Mouse (Mus musculus) liver, embryonic 12.5 days (tissue): ENCODE results near the gene Gm20896. TPM values are rescaled to one million over a fixed set of nuclear protein-coding genes. Genes with fewer than 3 reads are reported as not detected.
"Not testable (repeated sequence)": the region's sequence is repeated elsewhere in the genome, so short reads cannot be mapped to it uniquely, and the experiment has no call there.

ENCODE experiments used
- ATAC-seq: fragments of 200-750 bp; cut with Nextera tagmentation; 2 replicates; pipeline ENCODE4 v1.8.0; 2017; ENCODE audit warnings: moderate number of reproducible peaks, mild to moderate bottlenecking, moderate library complexity
- H3K27ac ChIP-seq: fragments of 300-500 bp; sonication (generic); 2 replicates; pipeline ENCODE4 v1.5.1; 2016; ENCODE audit warnings: mild to moderate bottlenecking
- H3K27me3 ChIP-seq: fragments of 300-500 bp; sonication (generic); replicated peaks from 2 replicates; pipeline ENCODE4 v1.6.1; 2016; ENCODE audit warnings: mild to moderate bottlenecking, moderate library complexity
- H3K36me3 ChIP-seq: fragments of 300-500 bp; sonication (generic); 2 replicates; pipeline ENCODE4 v1.6.1; 2016; ENCODE audit warnings: mild to moderate bottlenecking, moderate library complexity
- H3K4me1 ChIP-seq: fragments of 300-500 bp; sonication (generic); 2 replicates; pipeline ENCODE4 v1.6.1; 2016
- H3K4me2 ChIP-seq: fragments of 300-500 bp; sonication (generic); 2 replicates; pipeline ENCODE4 v1.6.1; 2016; ENCODE audit warnings: mild to moderate bottlenecking, moderate library complexity
- H3K4me3 ChIP-seq: fragments of 300-500 bp; sonication (generic); 2 replicates; pipeline ENCODE4 v1.5.1; 2016; ENCODE audit warnings: mild to moderate bottlenecking, moderate library complexity
- H3K9ac ChIP-seq: fragments of 300-500 bp; sonication (generic); 2 replicates; pipeline ENCODE4 v1.6.1; 2016; ENCODE audit warnings: mild to moderate bottlenecking, moderate library complexity
- H3K9me3 ChIP-seq: fragments of 300-500 bp; sonication (generic); replicated peaks from 2 replicates; pipeline ENCODE4 v1.6.1; 2016; ENCODE audit warnings: mild to moderate bottlenecking, moderate library complexity
- WGBS: fragments of 180-500 bp; shearing (Covaris S2); methylation state at CpG from one replicate; pipeline ENCODE4 v1.1.7; 2016; ENCODE audit not compliant: insufficient replicate concordance; 5-methylcytosine and 5-hydroxymethylcytosine counted together
- polyA plus RNA-seq: library from polyadenylated mRNA; unstranded; fragments of >200 nt; fragmentation: Nextera tagmentation; extraction: Ambion mirVana; gene quantifications from 2 replicates; pipeline ENCODE4 v1.2.1, GENCODE M21; 2016

The Gm20896 gene
- not detected in 2 replicates for polyA plus RNA-seq

DNA sequence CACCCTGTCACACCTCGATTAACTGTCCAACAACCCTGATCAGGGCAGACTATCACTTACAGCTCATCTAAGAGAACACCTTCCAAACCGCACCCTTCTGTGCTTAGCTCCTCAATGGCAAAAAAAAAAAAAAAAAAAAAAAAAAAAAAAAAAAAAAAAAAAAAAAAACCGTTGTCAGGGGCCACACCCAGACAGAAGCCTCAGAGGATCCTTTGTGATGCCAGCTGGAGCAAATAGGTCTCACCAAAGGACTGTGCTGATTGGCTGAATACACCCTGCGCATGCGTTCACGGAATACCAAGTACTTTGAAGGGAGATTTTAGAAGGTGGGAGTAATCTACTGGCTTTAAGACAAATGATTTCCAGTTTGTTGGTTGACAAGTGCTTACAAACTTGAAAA is at the start of gene Gm20896:
Gm20896 (minus strand) TSS at position 101 of the 400 bp plus-strand sequence.
- 77% methylated on average over 2 of the region's 6 CpGs for WGBS
- ATAC-seq, H3K27ac ChIP-seq, H3K4me3 ChIP-seq, H3K9ac ChIP-seq, H3K27me3 ChIP-seq, H3K4me1 ChIP-seq, H3K36me3 ChIP-seq, H3K9me3 ChIP-seq, H3K4me2 ChIP-seq: not testable (repeated sequence)
